Comparison of ENCODE assay signal across 8 mouse cellular contexts in the genomic region with DNA sequence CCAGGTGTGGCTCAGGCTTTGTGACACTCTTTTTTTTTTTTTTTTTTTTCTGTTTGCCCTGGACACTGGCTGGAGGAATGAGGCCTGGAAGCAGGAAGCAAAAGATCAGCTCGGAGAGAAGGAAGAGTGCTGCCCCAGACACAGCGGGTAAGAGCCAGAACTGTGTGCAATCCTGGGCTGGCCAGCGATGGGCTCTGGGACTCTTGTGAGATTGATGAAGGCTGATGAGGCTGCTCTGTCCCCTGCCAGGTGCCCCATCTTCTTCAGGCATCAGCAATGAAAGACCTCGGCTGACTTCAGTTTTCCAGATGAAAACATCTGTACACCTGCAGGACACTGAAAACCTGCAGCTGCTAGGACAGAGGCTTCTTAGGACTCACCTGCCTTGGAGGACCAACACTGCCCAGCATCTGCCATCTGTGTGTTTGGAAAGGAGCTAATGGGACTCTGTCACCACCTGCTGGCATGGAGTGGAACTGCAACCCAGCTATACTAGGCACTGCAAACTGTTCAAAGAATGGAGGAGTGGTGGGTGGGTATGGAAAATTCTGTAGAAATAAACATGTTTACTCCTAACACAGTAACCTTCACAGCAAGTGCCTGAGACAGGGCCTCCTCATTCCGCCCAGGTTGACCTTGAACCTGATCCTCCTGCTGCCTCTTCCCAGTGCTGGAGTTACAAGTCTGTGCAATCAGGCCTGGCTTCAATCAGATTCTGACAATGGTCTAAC. TPM values are rescaled to one million over a fixed set of nuclear protein-coding genes. Genes with fewer than 3 reads are reported as not detected.
A peak's percentile ranks its signal among the peaks of the same experiment; 100 is the strongest.
DNase-seq lines count a peak whose midpoint lies in the region; ATAC-seq and TF ChIP-seq lines count a peak whose summit lies in the region.

No protein-coding gene starts in this region.

- WGBS in heart, embryonic 16.5 days = 31% methylated on average over 5 of the region's 5 CpGs
- WGBS in liver, embryonic 13.5 days (ENCODE audit: insufficient replicate concordance) = 29% methylated on average over 5 of the region's 5 CpGs
- 31% methylated on average over 5 of the region's 5 CpGs for WGBS in stomach, postnatal 0 days

- H3K27me3 ChIP-seq in erythroblast, embryonic 14.5 days (ENCODE audit: control insufficient read depth) = peaks cover 20% of the 10 kb centered on the region
- no peaks in the 10 kb centered on the region; the same call in 1 of the 2 replicates for H3K27me3 ChIP-seq in heart, embryonic 16.5 days (ENCODE audit: control insufficient read depth, insufficient read depth, low read length)
- peaks cover 22% of the 10 kb centered on the region for H3K27me3 ChIP-seq in liver, embryonic 13.5 days
- no peaks in the 10 kb centered on the region for H3K27me3 ChIP-seq in stomach, postnatal 0 days (ENCODE audit: control insufficient read depth, insufficient read depth, low read length)

- H3K4me2 ChIP-seq in heart, embryonic 16.5 days (ENCODE audit: low read depth, low read length) = peak overlapping the region; percentile 44; the same call in 1 of the 2 replicates
- no peak overlapping the region for H3K4me2 ChIP-seq in liver, embryonic 13.5 days
- no peak overlapping the region for H3K4me2 ChIP-seq in stomach, postnatal 0 days (replicated peaks; ENCODE audit: low read depth)

- peak; percentile 84 for ATAC-seq in CD4-positive, CD25-positive, alpha-beta regulatory T cell, adult 4 months
- no peak for ATAC-seq in heart, embryonic 16.5 days (replicated peaks; ENCODE audit: extremely low read depth, insufficient read depth, low FRiP score)
- peak; percentile 24; the same call in 1 of the 2 replicates for ATAC-seq in liver, embryonic 13.5 days (ENCODE audit: low read depth)
- peak; percentile 43 for ATAC-seq in stomach, postnatal 0 days (ENCODE audit: low FRiP score, low TSS enrichment)

- peak overlapping the region; percentile 53 for H3K27ac ChIP-seq in heart, embryonic 16.5 days (ENCODE audit: low read length)
- H3K27ac ChIP-seq in liver, embryonic 13.5 days = peak overlapping the region; percentile 67
- H3K27ac ChIP-seq in stomach, postnatal 0 days (replicated peaks) = no peak overlapping the region

- H3K36me3 ChIP-seq in erythroblast, embryonic 14.5 days (ENCODE audit: control insufficient read depth) = peaks cover 53% of the 10 kb centered on the region
- peaks cover 8% of the 10 kb centered on the region; the same call in 1 of the 2 replicates for H3K36me3 ChIP-seq in heart, embryonic 16.5 days (ENCODE audit: control insufficient read depth, insufficient read depth)
- peaks cover 17% of the 10 kb centered on the region for H3K36me3 ChIP-seq in liver, embryonic 13.5 days
- peaks cover 4% of the 10 kb centered on the region for H3K36me3 ChIP-seq in stomach, postnatal 0 days (ENCODE audit: control insufficient read depth, insufficient read depth, low read length)

- no peak for TF ChIP-seq EP300 in stomach, postnatal 0 days (optimal IDR thresholded peaks at IDR 0.05)

- no peak overlapping the region for H3K9ac ChIP-seq in heart, embryonic 16.5 days (ENCODE audit: low read length)
- peak overlapping the region; percentile 22; the same call in 1 of the 2 replicates for H3K9ac ChIP-seq in liver, embryonic 13.5 days
- no peak overlapping the region for H3K9ac ChIP-seq in stomach, postnatal 0 days (ENCODE audit: low read length)

- TF ChIP-seq CTCF in stomach, postnatal 0 days (IDR thresholded peaks at IDR 0.05; ENCODE audit: low read depth) = peak; percentile 98

- DNase-seq in c-Kit-negative CD71-positive TER-119-positive erythroid progenitor cells, embryonic 14.5 days (ENCODE audit: low read depth, low spot score) = peak; percentile 83
- DNase-seq in kidney, postnatal 14 days = peak; percentile 78
- peak; percentile 71 for DNase-seq in liver, embryonic 13.5 days
- peak; percentile 88 for DNase-seq in neural tube, embryonic 10.5 days (ENCODE audit: extremely low spot score, low spot score)
- DNase-seq in stomach, postnatal 0 days (ENCODE audit: low spot score) = peak; percentile 81

- H3K9me3 ChIP-seq in erythroblast, embryonic 14.5 days (ENCODE audit: control insufficient read depth, low read length) = peaks cover 6% of the 10 kb centered on the region
- H3K9me3 ChIP-seq in heart, embryonic 16.5 days (replicated peaks; ENCODE audit: control insufficient read depth, low read length) = no peaks in the 10 kb centered on the region
- H3K9me3 ChIP-seq in liver, embryonic 13.5 days (replicated peaks) = no peaks in the 10 kb centered on the region
- H3K9me3 ChIP-seq in stomach, postnatal 0 days (ENCODE audit: control insufficient read depth, low read length) = no peaks in the 10 kb centered on the region

- H3K4me3 ChIP-seq in erythroblast, embryonic 14.5 days (replicated peaks) = peak overlapping the region; percentile 12
- H3K4me3 ChIP-seq in heart, embryonic 16.5 days (ENCODE audit: low read length) = no peak overlapping the region; the same call in 1 of the 2 replicates
- H3K4me3 ChIP-seq in liver, embryonic 13.5 days (replicated peaks) = no peak overlapping the region
- no peak overlapping the region for H3K4me3 ChIP-seq in stomach, postnatal 0 days (ENCODE audit: low read depth, low read length)

- peaks cover 68% of the 10 kb centered on the region for H3K4me1 ChIP-seq in erythroblast, embryonic 14.5 days (ENCODE audit: control insufficient read depth)
- peaks cover 12% of the 10 kb centered on the region for H3K4me1 ChIP-seq in heart, embryonic 16.5 days (ENCODE audit: control insufficient read depth, insufficient read depth, low read length)
- peaks cover 45% of the 10 kb centered on the region for H3K4me1 ChIP-seq in liver, embryonic 13.5 days (replicated peaks)
- H3K4me1 ChIP-seq in stomach, postnatal 0 days (replicated peaks; ENCODE audit: control insufficient read depth, insufficient read depth) = no peaks in the 10 kb centered on the region

RNA-seq across cellular contexts. Expression of a gene that starts 11.3 kb away (rescaled TPM):
- 10 to 100 TPM; 15.2 to 16.1 TPM for polyA plus RNA-seq in CD4-positive, CD25-positive, alpha-beta regulatory T cell, adult 4 months (2017; shearing (Covaris generic))
- polyA plus RNA-seq in erythroblast, embryonic 14.5 days (2012) = 26.0 and 30.5 TPM in 2 replicates
- polyA plus RNA-seq in heart, embryonic 16.5 days (2015; fragmentation: Nextera tagmentation; extraction: Ambion mirVana) = 87.9 and 88.7 TPM in 2 replicates
- 43.3 and 46.0 TPM in 2 replicates for polyA plus RNA-seq in liver, embryonic 13.5 days (2015; fragmentation: Nextera tagmentation; extraction: Ambion mirVana)
- 60.7 and 65.5 TPM in 2 replicates for polyA plus RNA-seq in stomach, postnatal 0 days (2015; fragmentation: Nextera tagmentation; extraction: Ambion mirVana)

RNA-seq across cellular contexts. Expression of a gene that starts 11.4 kb away (rescaled TPM):
- polyA plus RNA-seq in CD4-positive, CD25-positive, alpha-beta regulatory T cell, adult 4 months (2017; shearing (Covaris generic)) = 1 to 10 TPM; 3.9 to 5.4 TPM
- 0.16 TPM in 1 of 2 replicates, not detected in the other for polyA plus RNA-seq in erythroblast, embryonic 14.5 days (2012)
- 6.8 and 7.6 TPM in 2 replicates for polyA plus RNA-seq in heart, embryonic 16.5 days (2015; fragmentation: Nextera tagmentation; extraction: Ambion mirVana)
- polyA plus RNA-seq in liver, embryonic 13.5 days (2015; fragmentation: Nextera tagmentation; extraction: Ambion mirVana) = 1.3 and 1.5 TPM in 2 replicates
- polyA plus RNA-seq in stomach, postnatal 0 days (2015; fragmentation: Nextera tagmentation; extraction: Ambion mirVana) = 5.9 and 8.3 TPM in 2 replicates

RNA-seq across cellular contexts. Expression of a gene that starts 17.2 kb away (rescaled TPM):
- polyA plus RNA-seq in CD4-positive, CD25-positive, alpha-beta regulatory T cell, adult 4 months (2017; shearing (Covaris generic)) = 10 to 100 TPM; 54.9 to 76.4 TPM
- 1,062 and 1,188 TPM in 2 replicates for polyA plus RNA-seq in erythroblast, embryonic 14.5 days (2012)
- polyA plus RNA-seq in heart, embryonic 16.5 days (2015; fragmentation: Nextera tagmentation; extraction: Ambion mirVana) = 157 and 169 TPM in 2 replicates
- 170 and 176 TPM in 2 replicates for polyA plus RNA-seq in liver, embryonic 13.5 days (2015; fragmentation: Nextera tagmentation; extraction: Ambion mirVana)
- polyA plus RNA-seq in stomach, postnatal 0 days (2015; fragmentation: Nextera tagmentation; extraction: Ambion mirVana) = 32.8 and 33.7 TPM in 2 replicates

RNA-seq across cellular contexts. Expression of a gene that starts 19.8 kb away (rescaled TPM):
- polyA plus RNA-seq in CD4-positive, CD25-positive, alpha-beta regulatory T cell, adult 4 months (2017; shearing (Covaris generic)) = under 1 TPM in 1 of 2 experiments, not detected in 1; 0.73 TPM
- 0.17 and 0.50 TPM in 2 replicates for polyA plus RNA-seq in erythroblast, embryonic 14.5 days (2012)
- polyA plus RNA-seq in heart, embryonic 16.5 days (2015; fragmentation: Nextera tagmentation; extraction: Ambion mirVana) = 0.62 and 1.2 TPM in 2 replicates
- polyA plus RNA-seq in liver, embryonic 13.5 days (2015; fragmentation: Nextera tagmentation; extraction: Ambion mirVana) = 6.0 and 6.9 TPM in 2 replicates
- polyA plus RNA-seq in stomach, postnatal 0 days (2015; fragmentation: Nextera tagmentation; extraction: Ambion mirVana) = 0.12 and 0.21 TPM in 2 replicates

RNA-seq across cellular contexts. Expression of a gene that starts 39.5 kb away (rescaled TPM):
- polyA plus RNA-seq in CD4-positive, CD25-positive, alpha-beta regulatory T cell, adult 4 months (2017; shearing (Covaris generic)) = not detected
- polyA plus RNA-seq in erythroblast, embryonic 14.5 days (2012) = not detected in 2 replicates
- polyA plus RNA-seq in heart, embryonic 16.5 days (2015; fragmentation: Nextera tagmentation; extraction: Ambion mirVana) = 4.5 and 4.6 TPM in 2 replicates
- not detected in 2 replicates for polyA plus RNA-seq in liver, embryonic 13.5 days (2015; fragmentation: Nextera tagmentation; extraction: Ambion mirVana)
- 0.21 and 0.32 TPM in 2 replicates for polyA plus RNA-seq in stomach, postnatal 0 days (2015; fragmentation: Nextera tagmentation; extraction: Ambion mirVana)
